Mouse (Mus musculus) liver, adult 2 months (tissue): Measurements from ENCODE around the gene Ablim2.

Experiments used
- CTCF ChIP-seq: fragments of 200-500 bp; IDR thresholded peaks from 2 replicates; pipeline ENCODE4 v1.5.1; 2011; ENCODE audit warnings: low read depth, low read length, control low read depth
- POLR2A ChIP-seq: fragments of 200-500 bp; IDR thresholded peaks from 2 replicates; pipeline ENCODE4 v1.6.1; 2011; ENCODE audit warnings: low read length, control low read depth; ENCODE audit not compliant: insufficient read depth; ENCODE audit errors: extremely low read depth

GRCm38 (mm10) chr5:35725840-35726239, 31.8 kb upstream of the Ablim2 start:
- TF ChIP-seq CTCF (no peak), POLR2A (no peak)
